Mouse (Mus musculus) brain, embryonic 14.5 days (tissue): ENCODE results near the gene Cracr2a. TPM values are rescaled to one million over a fixed set of nuclear protein-coding genes. Genes with fewer than 3 reads are reported as not detected.

Experiments used
- DNase-seq: peaks from one replicate; pipeline ENCODE4 v3.0.0-alpha.2; 2011; ENCODE audit warnings: low read depth
- CTCF ChIP-seq: fragments of 200-500 bp; IDR thresholded peaks from 2 replicates; pipeline ENCODE4 v1.5.1; 2012; ENCODE audit warnings: inconsistent platforms, mild to moderate bottlenecking, moderate library complexity, borderline replicate concordance; ENCODE audit not compliant: insufficient read depth, insufficient read length; ENCODE audit errors: extremely low read depth
- POLR2A ChIP-seq: fragments of 200-500 bp; IDR thresholded peaks from 2 replicates; pipeline ENCODE4 v1.6.1; 2012; ENCODE audit warnings: mild to moderate bottlenecking, inconsistent platforms, borderline replicate concordance; ENCODE audit not compliant: poor library complexity, insufficient read depth, insufficient read length, severe bottlenecking; ENCODE audit errors: extremely low read depth
- polyA plus RNA-seq: library from polyadenylated mRNA; depleted of rRNA; stranded (reverse); fragments of >200 nt; gene quantifications from 2 replicates; pipeline ENCODE4 v1.2.3, GENCODE M21; 2012

The Cracr2a gene
- polyA plus RNA-seq, 1 experiment = 0.29 TPM

DNA sequence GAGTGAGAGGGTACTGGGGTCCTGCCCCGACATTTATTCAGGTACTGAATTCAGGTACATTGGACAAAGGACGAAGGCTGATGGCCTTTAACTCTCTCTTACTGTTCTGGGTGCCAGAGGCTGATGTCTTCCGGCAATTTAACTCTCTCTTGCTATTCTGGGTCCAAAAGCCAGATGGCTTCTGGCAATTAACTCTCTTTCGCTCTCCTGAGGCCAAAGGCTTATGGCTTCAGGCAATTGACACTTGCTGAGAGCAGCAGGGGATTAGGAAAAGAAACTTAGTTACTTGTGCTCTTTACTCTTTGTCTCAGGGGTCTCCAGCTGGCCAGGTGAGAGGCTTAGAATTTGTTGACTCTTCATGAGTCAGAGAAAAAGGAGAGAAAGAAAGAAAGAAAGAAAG is 94.8 kb downstream of the Cracr2a start:
- TF ChIP-seq CTCF (no peak), POLR2A (no peak)
- DNase-seq = peak; percentile 52

DNA sequence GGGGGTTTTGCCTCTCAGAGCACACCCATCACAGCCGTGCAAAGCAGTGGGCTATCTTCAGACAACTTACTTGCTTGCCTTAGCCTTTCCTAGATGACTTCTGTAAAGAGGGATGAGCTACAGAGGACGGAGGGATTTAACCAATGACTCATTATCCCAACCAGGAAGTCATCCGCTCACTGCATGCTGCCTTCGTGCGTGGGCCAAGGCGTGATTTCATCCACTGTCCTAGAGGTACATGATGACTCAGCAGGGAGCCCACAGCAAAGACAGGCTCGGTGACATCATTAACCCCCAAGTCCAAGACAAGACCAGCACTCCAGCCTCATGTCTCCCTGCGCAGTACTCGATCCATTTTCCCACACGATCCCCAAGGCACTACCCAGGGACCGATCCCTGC is 96.0 kb downstream of the Cracr2a start:
- no peak for DNase-seq
- no peak for TF ChIP-seq POLR2A

DNA sequence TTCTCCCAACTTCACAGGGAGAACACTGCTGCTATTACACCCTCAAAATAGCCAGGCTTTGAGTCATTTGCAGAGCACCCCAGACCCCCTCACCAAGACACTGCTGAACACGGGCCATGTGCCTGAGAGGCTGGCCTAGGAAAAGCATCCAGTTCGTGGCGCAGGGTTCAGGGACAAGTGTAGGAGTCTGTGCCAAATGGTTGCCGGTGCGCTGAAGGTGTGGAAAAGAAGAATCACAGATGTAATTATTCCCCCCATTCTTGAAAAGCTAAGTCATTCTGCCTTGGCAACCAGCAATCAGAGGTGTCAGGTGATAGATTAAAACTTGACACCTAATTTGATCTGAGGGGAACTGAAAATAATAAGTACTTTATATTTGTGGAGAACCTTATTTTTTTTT is 98.3 kb downstream of the Cracr2a start:
- peak; percentile 61 for DNase-seq

DNA sequence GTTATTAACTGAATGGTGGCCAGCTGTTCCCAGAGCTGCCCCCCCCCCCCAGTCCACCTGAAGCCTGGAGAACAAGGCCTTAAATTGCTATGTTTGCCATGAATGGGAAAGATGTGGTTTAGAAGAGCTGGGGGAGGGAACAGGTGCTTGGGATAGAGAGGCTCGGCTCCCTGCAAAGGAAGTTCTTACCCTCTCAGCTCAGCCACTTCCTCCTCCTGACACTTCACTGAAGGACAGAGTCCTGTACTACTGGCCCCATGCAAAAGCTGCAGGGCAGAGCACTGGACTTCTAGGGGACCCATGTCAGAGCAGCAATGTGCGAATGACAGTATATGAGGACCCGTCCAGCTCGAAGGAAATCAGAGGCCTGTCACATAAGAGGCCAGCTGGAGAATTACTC is 98.8 kb downstream of the Cracr2a start:
- no peak for DNase-seq
- no peak for TF ChIP-seq POLR2A

More for the DNA sequence above, 98.3 kb downstream of the Cracr2a start:
- no peak for TF ChIP-seq POLR2A
- no peak for TF ChIP-seq CTCF

DNA sequence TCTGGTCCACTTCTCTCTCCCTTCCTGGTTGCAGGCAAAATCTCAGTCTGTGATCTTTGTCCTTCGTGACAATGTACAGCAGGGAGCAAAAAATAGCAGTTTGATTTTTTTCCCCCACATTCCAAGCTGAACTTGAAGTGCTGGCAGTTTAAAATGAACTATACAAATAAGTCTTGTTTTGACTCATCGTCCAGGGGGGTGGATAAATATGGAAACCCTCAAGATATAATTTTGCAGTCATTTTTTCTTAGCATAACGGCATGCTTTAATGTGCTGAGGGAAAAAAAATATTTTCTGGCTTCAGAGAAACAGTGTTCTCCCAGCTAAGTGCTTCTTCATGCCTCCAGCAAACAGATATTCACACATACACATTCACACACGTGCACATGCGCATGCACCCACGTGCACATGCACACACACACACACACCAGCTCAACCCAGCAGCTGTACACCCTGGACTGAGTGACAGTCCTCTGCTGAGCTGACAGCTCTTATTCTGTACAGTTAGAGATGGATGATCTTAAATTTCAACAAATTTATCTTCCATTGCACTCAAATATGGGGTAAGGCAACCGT is 100.7 kb downstream of the Cracr2a start:
- DNase-seq = no peak
- no peak for TF ChIP-seq POLR2A
- TF ChIP-seq CTCF = no peak

DNA sequence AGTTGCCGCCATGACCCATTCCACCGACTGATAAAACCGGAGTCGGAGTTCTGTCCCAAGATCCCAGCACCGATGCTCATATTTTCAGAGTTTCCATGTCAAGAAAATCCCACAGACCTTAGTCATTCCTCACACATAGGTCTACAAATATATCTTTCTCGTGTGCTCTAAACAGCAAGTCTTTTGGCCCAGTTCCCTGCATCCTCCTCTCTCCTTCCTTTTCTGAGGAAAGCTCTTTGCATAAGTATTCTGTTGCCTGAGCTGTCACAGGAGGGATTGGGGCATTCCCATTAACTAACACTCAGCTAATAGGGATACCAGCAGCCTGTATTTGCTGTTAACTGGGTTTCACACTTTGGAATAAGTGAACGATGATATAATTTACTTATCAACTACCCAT is 102.1 kb downstream of the Cracr2a start:
- peak; percentile 46 for DNase-seq
- TF ChIP-seq CTCF (no peak), POLR2A (no peak)

DNA sequence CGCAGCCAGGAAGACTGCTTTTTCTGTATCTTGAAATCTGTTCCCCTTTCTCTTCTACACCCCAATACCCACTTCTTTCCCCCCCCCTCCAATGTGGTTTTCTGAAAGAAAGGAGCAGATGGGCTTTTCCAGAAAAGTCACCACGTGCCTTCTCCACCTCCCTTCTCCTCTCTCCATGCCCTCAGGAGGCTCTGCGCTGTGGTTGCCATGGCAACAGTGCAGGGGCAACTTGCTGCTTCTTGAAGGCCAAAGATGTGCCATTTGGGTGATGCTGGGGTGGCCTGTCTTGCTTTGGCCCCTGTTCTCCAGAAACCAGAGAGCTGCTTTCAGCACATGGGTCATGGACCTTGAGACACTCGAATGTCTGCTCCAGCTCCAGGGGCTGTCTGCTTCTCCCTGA is 108.2 kb downstream of the Cracr2a start:
- TF ChIP-seq CTCF (no peak), POLR2A (no peak)
- DNase-seq = peak; percentile 71

DNA sequence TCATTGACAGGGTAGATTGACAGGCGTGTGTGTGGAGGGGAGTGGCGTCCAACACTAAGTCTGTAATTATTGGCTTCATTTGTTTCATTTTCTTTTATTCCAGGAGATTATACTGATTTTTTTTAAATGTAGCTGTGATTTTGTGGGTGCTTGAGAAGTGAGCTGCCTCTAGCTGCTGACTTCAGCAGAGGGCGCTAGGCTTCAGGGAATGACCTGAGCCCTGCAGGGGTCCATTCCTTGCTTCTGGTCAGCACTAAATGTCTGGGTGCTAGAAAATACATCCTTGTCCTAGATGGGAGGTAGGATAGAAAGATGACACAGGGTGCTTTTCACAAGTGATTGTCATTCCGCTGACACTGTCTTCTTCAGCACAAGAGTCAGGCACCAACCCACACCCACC is 108.9 kb downstream of the Cracr2a start:
- no peak for DNase-seq
- TF ChIP-seq POLR2A = no peak
- 0 out of 2 replicates have a peak, but pooled peaks have one; percentile 8 for TF ChIP-seq CTCF

DNA sequence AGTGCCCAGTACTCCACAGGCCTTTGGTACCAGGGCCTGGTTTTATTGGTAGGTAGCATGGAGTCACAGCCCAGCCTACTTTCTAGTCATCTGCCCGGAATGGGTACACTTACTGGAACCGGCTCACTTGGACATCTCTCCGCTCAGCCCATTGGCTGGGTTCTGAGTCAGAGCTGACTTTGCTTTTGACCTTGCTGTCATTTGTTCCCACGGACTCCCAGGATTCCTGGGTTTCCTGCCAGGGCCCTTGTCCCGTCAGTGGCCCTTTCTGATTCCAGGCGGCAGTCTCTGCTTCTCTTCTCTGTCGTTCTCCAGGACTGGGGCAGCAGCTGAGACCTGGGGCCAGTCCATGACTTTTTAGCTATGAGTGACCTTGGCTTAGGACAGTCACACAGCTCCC is 110.9 kb downstream of the Cracr2a start:
- TF ChIP-seq CTCF = no peak
- DNase-seq = no peak

DNA sequence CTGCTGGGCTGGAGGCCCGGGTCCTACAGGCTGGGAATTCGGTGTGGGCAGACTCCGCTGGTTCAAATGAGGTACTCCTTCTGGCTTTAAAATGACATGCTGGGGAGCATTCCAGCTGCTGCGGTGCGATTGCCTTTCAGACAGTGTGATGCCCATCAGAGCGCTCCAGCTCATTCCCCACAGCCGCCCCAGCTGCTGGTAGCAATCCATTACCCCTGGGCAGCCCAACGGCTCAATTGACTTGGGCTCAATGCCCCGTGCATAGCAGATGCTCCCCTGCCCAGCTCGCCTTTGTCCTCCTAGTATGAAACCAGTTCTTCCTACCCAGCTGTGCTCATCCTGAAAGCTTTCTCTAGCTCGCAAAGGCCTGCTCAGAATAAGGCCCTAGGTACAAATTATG is 115.7 kb downstream of the Cracr2a start:
- no peak for TF ChIP-seq CTCF
- TF ChIP-seq POLR2A = no peak
- no peak for DNase-seq

DNA sequence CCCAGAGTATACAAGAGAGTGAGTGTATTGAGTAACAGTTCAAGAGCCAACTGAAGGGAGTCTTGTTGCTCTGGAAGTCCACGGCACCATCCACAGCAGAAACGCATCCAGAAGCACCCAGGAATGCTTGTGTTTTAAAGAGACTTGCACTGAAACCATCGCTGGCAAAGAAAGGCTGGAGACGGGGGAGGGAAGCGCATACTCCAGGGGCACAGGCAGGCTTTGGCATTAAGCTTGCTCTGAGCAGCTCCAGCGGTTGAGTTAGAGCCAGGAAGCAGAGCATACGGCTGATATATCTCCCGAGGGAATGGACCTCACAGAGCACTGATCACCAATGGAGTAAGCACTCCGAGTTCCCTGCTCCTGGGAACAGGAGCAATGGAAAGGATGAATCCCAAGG is 117.2 kb downstream of the Cracr2a start:
- TF ChIP-seq POLR2A (no peak), CTCF (no peak)
- no peak for DNase-seq

DNA sequence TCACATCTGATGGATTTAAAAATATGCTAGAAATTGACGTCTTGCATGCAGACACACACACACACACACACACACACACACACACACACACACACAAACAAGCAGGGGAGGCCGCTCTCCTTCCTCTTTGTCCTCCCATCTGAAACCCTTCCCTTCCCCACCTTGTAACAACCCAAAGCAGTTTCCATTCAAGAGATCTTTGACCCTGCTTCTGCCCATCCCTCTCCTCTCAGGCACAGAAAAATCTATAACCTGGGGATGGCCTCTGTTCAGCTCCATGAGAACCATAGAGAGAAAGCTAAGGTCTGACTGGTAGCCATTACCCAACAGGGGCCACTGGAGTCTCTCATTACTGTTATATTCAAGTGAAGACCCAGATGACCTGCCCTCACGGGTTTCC is 117.9 kb downstream of the Cracr2a start:
- no peak for DNase-seq
- TF ChIP-seq POLR2A (no peak), CTCF (no peak)

DNA sequence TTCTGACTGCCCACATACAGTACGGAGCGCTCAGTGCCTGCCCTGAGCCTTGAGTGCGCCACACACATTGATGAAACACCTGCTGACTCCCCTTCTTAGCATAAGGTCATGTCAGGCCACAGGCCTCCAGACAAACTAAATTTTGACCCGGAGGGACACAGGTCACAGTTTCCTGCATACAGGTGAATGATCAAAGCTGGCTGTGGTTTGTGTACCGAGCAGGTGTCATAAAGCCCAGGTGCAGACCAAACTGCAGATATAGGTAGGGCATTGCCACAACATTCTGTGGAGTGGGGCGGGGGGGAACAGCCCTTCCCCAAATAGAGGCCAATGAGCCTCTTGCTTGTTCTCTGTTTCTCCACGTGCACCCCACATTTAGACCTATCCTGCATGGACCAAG is 119.6 kb downstream of the Cracr2a start:
- no peak for DNase-seq
- no peak for TF ChIP-seq POLR2A
- no peak for TF ChIP-seq CTCF
